Mouse (Mus musculus): ENCODE measurements around the gene Jpt1. TPM values are rescaled to one million over a fixed set of nuclear protein-coding genes. Genes with fewer than 3 reads are reported as not detected.
A peak's percentile ranks its signal among the peaks of the same experiment; 100 is the strongest.
"Not testable (repeated sequence)": the region's sequence is repeated elsewhere in the genome, so short reads cannot be mapped to it uniquely, and the experiment has no call there.

Gene Jpt1
- polyA plus RNA-seq, 1 experiment: 430 TPM

- 84% methylated on average over 6 of the region's 6 CpGs for WGBS
- no peak for TF ChIP-seq CTCF (IDR thresholded peaks at IDR 0.05; ENCODE audit: extremely low read depth, insufficient read length, insufficient replicate concordance, low read depth, low read length)
- no peak for TF ChIP-seq POLR2A (IDR thresholded peaks at IDR 0.05; ENCODE audit: low read depth, low read length)
- Histone ChIP-seq H3K36me3 (ENCODE audit: control insufficient read depth, insufficient read depth, low read length) (peaks cover 42% of the 10 kb centered on the region), H3K27ac (ENCODE audit: insufficient read depth, low read depth, low read length) (no peak overlapping the region), H3K27me3 (ENCODE audit: control insufficient read depth, insufficient read depth, low read length) (no peaks in the 10 kb centered on the region), H3K4me3 (ENCODE audit: low read depth, low read length) (no peak overlapping the region), H3K4me1 (ENCODE audit: control insufficient read depth, insufficient read depth, insufficient read length, low read length) (no peaks in the 10 kb centered on the region)
Measured at GRCm38 (mm10) chr11:115502636-115503035, 11.6 kb downstream of the Jpt1 start.

GRCm38 (mm10) chr11:115496559-115496958 is 17.6 kb downstream of the Jpt1 start:
- H3K27me3 ChIP-seq (ENCODE audit: control insufficient read depth, insufficient read depth, low read length); H3K27ac ChIP-seq (ENCODE audit: insufficient read depth, low read depth, low read length); H3K4me3 ChIP-seq (ENCODE audit: low read depth, low read length): not testable (repeated sequence)
- WGBS: 84% methylated on average over 9 of the region's 9 CpGs
- H3K4me1 ChIP-seq (ENCODE audit: control insufficient read depth, insufficient read depth, insufficient read length, low read length): peaks cover 12% of the 10 kb centered on the region
- peaks cover 40% of the 10 kb centered on the region for H3K36me3 ChIP-seq (ENCODE audit: control insufficient read depth, insufficient read depth, low read length)

- WGBS: 20% methylated on average over 6 of the region's 6 CpGs
Measured at GRCm38 (mm10) chr11:115492387-115492786, 21.8 kb downstream of the Jpt1 start.

GRCm38 (mm10) chr11:115491356-115492083 is 22.7 kb downstream of the Jpt1 start, which contains the start of gene Nt5c:
Gene Nt5c (minus strand): TSS chr11:115491862.
- H3K27me3 ChIP-seq (ENCODE audit: control insufficient read depth, insufficient read depth, low read length): no peaks in the 10 kb centered on the region
- H3K4me1 ChIP-seq (ENCODE audit: control insufficient read depth, insufficient read depth, insufficient read length, low read length): peaks cover 12% of the 10 kb centered on the region
- peak within 1 kb of the TSS; percentile 67 for H3K27ac ChIP-seq (ENCODE audit: insufficient read depth, low read depth, low read length)
- WGBS: under 1% methylated on average over 43 of the region's 43 CpGs
- H3K4me3 ChIP-seq (ENCODE audit: low read depth, low read length): peak within 1 kb of the TSS; percentile 78
- peak; percentile 83 for TF ChIP-seq POLR2A (IDR thresholded peaks at IDR 0.05; ENCODE audit: low read depth, low read length)
- TF ChIP-seq CTCF (IDR thresholded peaks at IDR 0.05; ENCODE audit: extremely low read depth, insufficient read length, insufficient replicate concordance, low read depth, low read length): peak; percentile 83; the same call in 1 of the 2 replicates
- peaks cover 19% of the 10 kb centered on the region for H3K36me3 ChIP-seq (ENCODE audit: control insufficient read depth, insufficient read depth, low read length)

More at GRCm38 (mm10) chr11:115492387-115492786, 21.8 kb downstream of the Jpt1 start:
- H3K36me3 ChIP-seq (ENCODE audit: control insufficient read depth, insufficient read depth, low read length): peaks cover 26% of the 10 kb centered on the region
- H3K4me3 ChIP-seq (ENCODE audit: low read depth, low read length): 0 out of 2 replicates have a peak overlapping the region, but pooled peaks have one; percentile 6
- H3K27ac ChIP-seq (ENCODE audit: insufficient read depth, low read depth, low read length): peak overlapping the region; percentile 36
- peaks cover 12% of the 10 kb centered on the region for H3K4me1 ChIP-seq (ENCODE audit: control insufficient read depth, insufficient read depth, insufficient read length, low read length)
- TF ChIP-seq CTCF (IDR thresholded peaks at IDR 0.05; ENCODE audit: extremely low read depth, insufficient read length, insufficient replicate concordance, low read depth, low read length) (no peak), POLR2A (IDR thresholded peaks at IDR 0.05; ENCODE audit: low read depth, low read length) (no peak)
- H3K27me3 ChIP-seq (ENCODE audit: control insufficient read depth, insufficient read depth, low read length): no peaks in the 10 kb centered on the region

- Histone ChIP-seq H3K27ac (ENCODE audit: insufficient read depth, low read depth, low read length) (no peak overlapping the region), H3K4me3 (ENCODE audit: low read depth, low read length) (peak overlapping the region; percentile 78), H3K27me3 (ENCODE audit: control insufficient read depth, insufficient read depth, low read length) (no peaks in the 10 kb centered on the region), H3K36me3 (ENCODE audit: control insufficient read depth, insufficient read depth, low read length) (peaks cover 19% of the 10 kb centered on the region), H3K4me1 (ENCODE audit: control insufficient read depth, insufficient read depth, insufficient read length, low read length) (peaks cover 12% of the 10 kb centered on the region)
- 16% methylated on average over 25 of the region's 25 CpGs for WGBS
- TF ChIP-seq POLR2A (IDR thresholded peaks at IDR 0.05; ENCODE audit: low read depth, low read length) (no peak), CTCF (IDR thresholded peaks at IDR 0.05; ENCODE audit: extremely low read depth, insufficient read length, insufficient replicate concordance, low read depth, low read length) (no peak)
Measured at GRCm38 (mm10) chr11:115490441-115491355, 23.5 kb downstream of the Jpt1 start.

- Histone ChIP-seq H3K36me3 (ENCODE audit: control insufficient read depth, insufficient read depth, low read length) (peaks cover 24% of the 10 kb centered on the region), H3K27ac (ENCODE audit: insufficient read depth, low read depth, low read length) (no peak overlapping the region), H3K27me3 (ENCODE audit: control insufficient read depth, insufficient read depth, low read length) (no peaks in the 10 kb centered on the region), H3K4me3 (ENCODE audit: low read depth, low read length) (no peak overlapping the region), H3K4me1 (ENCODE audit: control insufficient read depth, insufficient read depth, insufficient read length, low read length) (peaks cover 5% of the 10 kb centered on the region; the same call in 1 of the 2 replicates)
- TF ChIP-seq POLR2A (IDR thresholded peaks at IDR 0.05; ENCODE audit: low read depth, low read length): no peak
- no peak for TF ChIP-seq CTCF (IDR thresholded peaks at IDR 0.05; ENCODE audit: extremely low read depth, insufficient read length, insufficient replicate concordance, low read depth, low read length)
- 89% methylated on average over 19 of the region's 19 CpGs for WGBS
Measured at GRCm38 (mm10) chr11:115488551-115489104, 25.6 kb downstream of the Jpt1 start.

Measured in small intestine, adult 2 months (tissue).